Mouse (Mus musculus): ENCODE data around the gene Ank. TPM values are rescaled to one million over a fixed set of nuclear protein-coding genes. Genes with fewer than 3 reads are reported as not detected.

The Ank gene
- polyA plus RNA-seq, 1 experiment from 2014 or later, result 9.2 TPM

- 78% methylated on average over 6 of the region's 6 CpGs for WGBS
- no peak for TF ChIP-seq CTCF (IDR thresholded peaks at IDR 0.05; ENCODE audit: low read depth)
- no peaks in the 10 kb centered on the region for H3K27me3 ChIP-seq (ENCODE audit: insufficient read depth, low read length)
- no peak overlapping the region for H3K9ac ChIP-seq
- H3K36me3 ChIP-seq (ENCODE audit: insufficient read depth), result peaks cover 53% of the 10 kb centered on the region
- no peaks in the 10 kb centered on the region for H3K4me1 ChIP-seq (ENCODE audit: insufficient read depth)
- H3K4me2 ChIP-seq, result no peak overlapping the region
- ATAC-seq (ENCODE audit: insufficient read depth) (no peak), DNase-seq (peak; percentile 16)
- H3K27ac ChIP-seq (ENCODE audit: low read depth), result no peak overlapping the region
- no peak overlapping the region for H3K4me3 ChIP-seq (ENCODE audit: low read depth, low read length)
- H3K9me3 ChIP-seq (ENCODE audit: low read depth, low read length), result no peaks in the 10 kb centered on the region
These were observed 156.8 kb downstream of the Ank start for GRCm38 (mm10) chr15:27623286-27623685.

DNA sequence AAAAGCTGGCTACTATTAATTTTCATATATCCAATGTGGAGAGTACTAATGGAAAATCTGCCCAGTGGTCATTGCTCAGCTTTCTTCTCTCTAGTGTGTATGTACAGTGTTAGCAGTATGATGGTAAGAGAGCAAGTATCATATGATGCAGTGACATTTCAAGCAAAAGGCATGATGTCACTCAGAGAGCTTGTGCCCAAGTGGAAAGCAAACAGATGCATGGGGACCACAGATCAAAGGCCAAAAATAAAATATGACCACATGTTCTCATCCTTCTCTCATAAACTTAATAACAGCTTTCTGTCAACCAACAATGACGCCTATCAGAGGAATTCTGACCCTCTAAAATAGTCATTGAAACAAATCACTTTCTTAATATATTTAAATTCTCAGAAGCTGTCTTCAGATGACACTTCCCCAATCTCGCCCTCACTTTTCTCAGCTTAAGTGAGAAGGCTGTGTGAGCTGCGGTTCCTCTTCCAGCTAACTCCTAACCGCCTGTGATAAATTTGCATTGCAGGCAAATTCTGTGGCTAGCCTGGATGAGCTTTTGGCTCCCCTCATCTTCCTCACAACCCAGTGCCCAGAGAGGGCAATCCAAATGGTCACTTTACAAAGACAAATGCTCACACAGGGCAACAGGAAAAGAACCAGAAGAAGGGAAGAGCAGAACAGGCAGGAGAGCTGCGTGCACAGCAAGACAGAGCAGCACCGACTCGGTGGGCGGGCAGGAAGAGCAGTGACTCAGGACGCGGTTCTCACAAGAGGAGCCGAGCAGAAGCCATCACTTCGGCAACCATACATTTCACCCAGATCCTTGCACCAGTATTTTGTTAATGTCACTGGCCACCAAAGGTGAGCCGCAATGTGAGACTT is 158.8 kb downstream of the Ank start:
- Histone ChIP-seq H3K9me3 (ENCODE audit: low read depth, low read length) (no peaks in the 10 kb centered on the region), H3K4me3 (ENCODE audit: low read depth, low read length) (no peak overlapping the region), H3K4me2 (no peak overlapping the region), H3K27ac (ENCODE audit: low read depth) (no peak overlapping the region), H3K27me3 (ENCODE audit: insufficient read depth, low read length) (no peaks in the 10 kb centered on the region), H3K4me1 (ENCODE audit: insufficient read depth) (peaks cover 10% of the 10 kb centered on the region), H3K36me3 (ENCODE audit: insufficient read depth) (peaks cover 39% of the 10 kb centered on the region), H3K9ac (no peak overlapping the region)
- DNase-seq (no peak), ATAC-seq (ENCODE audit: insufficient read depth) (no peak)
- no peak for TF ChIP-seq CTCF (IDR thresholded peaks at IDR 0.05; ENCODE audit: low read depth)
- 89% methylated on average over 13 of the region's 13 CpGs for WGBS

- WGBS, result 83% methylated on average over 10 of the region's 10 CpGs
- Histone ChIP-seq H3K9me3 (ENCODE audit: low read depth, low read length) (no peaks in the 10 kb centered on the region), H3K27ac (ENCODE audit: low read depth) (no peak overlapping the region), H3K27me3 (ENCODE audit: insufficient read depth, low read length) (no peaks in the 10 kb centered on the region), H3K4me1 (ENCODE audit: insufficient read depth) (peaks cover 10% of the 10 kb centered on the region), H3K4me3 (ENCODE audit: low read depth, low read length) (no peak overlapping the region), H3K4me2 (no peak overlapping the region), H3K36me3 (ENCODE audit: insufficient read depth) (peaks cover 39% of the 10 kb centered on the region), H3K9ac (no peak overlapping the region)
- no peak for TF ChIP-seq CTCF (IDR thresholded peaks at IDR 0.05; ENCODE audit: low read depth)
- DNase-seq, result no peak
- ATAC-seq (ENCODE audit: insufficient read depth), result no peak
These were observed 159.4 kb downstream of the Ank start for GRCm38 (mm10) chr15:27625890-27626255.

- H3K4me1 ChIP-seq (ENCODE audit: insufficient read depth), result peaks cover 10% of the 10 kb centered on the region
- ATAC-seq (ENCODE audit: insufficient read depth), result no peak
These were observed 159.8 kb downstream of the Ank start for GRCm38 (mm10) chr15:27626314-27626713.

DNA sequence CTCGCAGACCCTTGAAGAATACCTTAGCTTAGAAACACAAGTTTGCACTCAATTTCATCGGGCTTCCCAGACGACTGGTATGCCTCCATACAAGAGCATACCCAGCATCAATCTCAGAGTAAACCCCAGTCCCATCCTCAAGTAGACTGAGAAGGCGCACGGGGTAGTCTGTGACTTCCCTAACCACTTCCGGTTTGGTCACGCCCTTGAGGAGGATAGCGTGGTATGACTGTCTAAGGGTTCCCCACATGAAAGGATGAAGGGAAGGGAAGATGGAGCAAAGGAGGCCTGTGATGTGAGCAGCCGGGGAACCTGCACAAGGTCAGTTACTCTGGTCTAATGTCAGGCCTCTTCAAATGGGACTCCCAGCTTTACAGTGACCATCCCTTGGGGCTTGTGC is 161.3 kb downstream of the Ank start:
- DNase-seq (no peak), ATAC-seq (ENCODE audit: insufficient read depth) (no peak)
- peaks cover 10% of the 10 kb centered on the region for H3K4me1 ChIP-seq (ENCODE audit: insufficient read depth)
- no peak overlapping the region for H3K9ac ChIP-seq
- H3K9me3 ChIP-seq (ENCODE audit: low read depth, low read length), result no peaks in the 10 kb centered on the region
- H3K36me3 ChIP-seq (ENCODE audit: insufficient read depth), result peaks cover 30% of the 10 kb centered on the region; the same call in 1 of the 2 replicates
- no peak overlapping the region for H3K27ac ChIP-seq (ENCODE audit: low read depth)
- no peaks in the 10 kb centered on the region for H3K27me3 ChIP-seq (ENCODE audit: insufficient read depth, low read length)
- WGBS, result 88% methylated on average over 9 of the region's 9 CpGs
- H3K4me2 ChIP-seq, result no peak overlapping the region
- no peak overlapping the region for H3K4me3 ChIP-seq (ENCODE audit: low read depth, low read length)
- TF ChIP-seq CTCF (IDR thresholded peaks at IDR 0.05; ENCODE audit: low read depth), result no peak

More at GRCm38 (mm10) chr15:27626314-27626713, 159.8 kb downstream of the Ank start:
- H3K36me3 ChIP-seq (ENCODE audit: insufficient read depth), result peaks cover 39% of the 10 kb centered on the region
- no peaks in the 10 kb centered on the region for H3K27me3 ChIP-seq (ENCODE audit: insufficient read depth, low read length)
- WGBS, result 92% methylated on average over 1 of the region's 1 CpGs
- no peak overlapping the region for H3K4me3 ChIP-seq (ENCODE audit: low read depth, low read length)
- DNase-seq, result no peak
- H3K4me2 ChIP-seq, result no peak overlapping the region
- no peaks in the 10 kb centered on the region for H3K9me3 ChIP-seq (ENCODE audit: low read depth, low read length)
- H3K27ac ChIP-seq (ENCODE audit: low read depth), result no peak overlapping the region
- TF ChIP-seq CTCF (IDR thresholded peaks at IDR 0.05; ENCODE audit: low read depth), result no peak
- H3K9ac ChIP-seq, result no peak overlapping the region

- H3K27me3 ChIP-seq (ENCODE audit: insufficient read depth, low read length), result no peaks in the 10 kb centered on the region
- DNase-seq (no peak), ATAC-seq (ENCODE audit: insufficient read depth) (no peak)
- H3K36me3 ChIP-seq (ENCODE audit: insufficient read depth), result peaks cover 23% of the 10 kb centered on the region; the same call in 1 of the 2 replicates
- H3K4me3 ChIP-seq (ENCODE audit: low read depth, low read length), result peak overlapping the region; percentile 90; the same call in 1 of the 2 replicates
- H3K27ac ChIP-seq (ENCODE audit: low read depth), result no peak overlapping the region
- peak overlapping the region; percentile 86; the same call in 1 of the 2 replicates for H3K9ac ChIP-seq
- peak overlapping the region; percentile 84 for H3K4me2 ChIP-seq
- TF ChIP-seq CTCF (IDR thresholded peaks at IDR 0.05; ENCODE audit: low read depth), result no peak
- no peaks in the 10 kb centered on the region for H3K9me3 ChIP-seq (ENCODE audit: low read depth, low read length)
- peaks cover 10% of the 10 kb centered on the region for H3K4me1 ChIP-seq (ENCODE audit: insufficient read depth)
- 77% methylated on average over 4 of the region's 4 CpGs for WGBS
These were observed 162.6 kb downstream of the Ank start for GRCm38 (mm10) chr15:27629046-27629445.

DNA sequence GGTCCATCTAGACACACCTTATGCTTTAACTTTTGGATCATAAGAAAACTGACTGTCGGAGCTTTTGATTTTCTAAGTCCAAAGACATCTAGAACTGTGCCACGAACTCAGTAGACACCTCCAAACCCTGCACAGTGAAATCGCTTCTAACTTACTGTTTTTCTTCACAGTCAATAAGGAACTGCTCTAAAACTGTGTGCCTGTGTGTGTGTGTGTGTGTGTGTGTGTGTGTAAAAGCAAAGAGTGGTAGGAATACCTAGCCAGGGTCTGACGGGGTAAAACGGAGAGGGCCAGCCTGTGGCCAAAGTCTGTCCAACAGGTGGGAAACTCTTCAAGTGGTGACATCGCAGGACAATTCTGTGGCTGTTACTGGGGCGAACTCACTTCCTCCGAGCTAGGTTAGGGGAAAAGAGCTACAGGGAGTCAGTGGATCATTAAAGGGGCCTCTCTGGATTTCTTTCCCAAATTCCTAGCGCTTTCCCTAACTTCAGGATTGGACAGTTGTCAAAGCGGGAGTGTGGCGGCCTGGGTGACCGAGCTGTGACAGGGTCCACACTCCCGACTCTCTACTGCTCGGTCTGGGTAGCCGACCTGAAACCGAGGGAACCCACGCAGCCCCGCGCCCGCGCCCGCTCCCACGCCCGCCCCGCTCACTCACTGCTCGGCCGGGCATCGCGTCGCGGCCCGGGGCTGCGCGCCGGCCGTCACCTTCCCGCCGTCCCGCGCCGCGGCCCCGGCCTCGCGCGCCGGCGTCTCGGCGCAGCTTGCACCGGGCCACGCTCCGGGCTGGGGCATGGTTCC is 163.5 kb downstream of the Ank start:
- TF ChIP-seq CTCF (IDR thresholded peaks at IDR 0.05; ENCODE audit: low read depth), result no peak
- peak overlapping the region; percentile 86 for H3K9ac ChIP-seq
- H3K4me2 ChIP-seq, result peak overlapping the region; percentile 84
- peaks cover 10% of the 10 kb centered on the region for H3K4me1 ChIP-seq (ENCODE audit: insufficient read depth)
- no peaks in the 10 kb centered on the region for H3K9me3 ChIP-seq (ENCODE audit: low read depth, low read length)
- peak; percentile 74; the same call in 1 of the 2 replicates for ATAC-seq (ENCODE audit: insufficient read depth)
- peaks cover 15% of the 10 kb centered on the region; the same call in 1 of the 2 replicates for H3K36me3 ChIP-seq (ENCODE audit: insufficient read depth)
- WGBS, result 1% methylated on average over 50 of the region's 53 CpGs
- DNase-seq, result peak; percentile 47
- H3K4me3 ChIP-seq (ENCODE audit: low read depth, low read length), result peak overlapping the region; percentile 90
- peak overlapping the region; percentile 30; the same call in 1 of the 2 replicates for H3K27ac ChIP-seq (ENCODE audit: low read depth)
- no peaks in the 10 kb centered on the region for H3K27me3 ChIP-seq (ENCODE audit: insufficient read depth, low read length)
